Mouse (Mus musculus) liver, embryonic 13.5 days (tissue): Measurements from ENCODE around the gene Chrm3. TPM values are rescaled to one million over a fixed set of nuclear protein-coding genes. Genes with fewer than 3 reads are reported as not detected.

Source experiments
- ATAC-seq: fragments of 200-750 bp; cut with Nextera tagmentation; 2 replicates; pipeline ENCODE4 v1.8.0; 2017; ENCODE audit warnings: low read depth, mild to moderate bottlenecking, moderate number of reproducible peaks, moderate library complexity
- DNase-seq: peaks from one replicate; pipeline ENCODE4 v3.0.0; 2022
- H3K27ac ChIP-seq: fragments of 300-500 bp; sonication (generic); 2 replicates; pipeline ENCODE4 v1.5.1; 2015; ENCODE audit warnings: moderate library complexity, mild to moderate bottlenecking, inconsistent platforms
- H3K27me3 ChIP-seq: fragments of 300-500 bp; sonication (generic); 2 replicates; pipeline ENCODE4 v1.6.1; 2015; ENCODE audit warnings: mild to moderate bottlenecking, inconsistent platforms
- H3K36me3 ChIP-seq: fragments of 300-500 bp; sonication (generic); 2 replicates; pipeline ENCODE4 v1.6.1; 2015; ENCODE audit warnings: mild to moderate bottlenecking, inconsistent platforms
- H3K4me1 ChIP-seq: fragments of 300-500 bp; sonication (generic); replicated peaks from 2 replicates; pipeline ENCODE4 v1.6.1; 2015; ENCODE audit warnings: inconsistent platforms
- H3K4me2 ChIP-seq: fragments of 300-500 bp; sonication (generic); 2 replicates; pipeline ENCODE4 v1.6.1; 2015; ENCODE audit warnings: inconsistent platforms, mild to moderate bottlenecking, moderate library complexity
- H3K4me3 ChIP-seq: fragments of 300-500 bp; sonication (generic); replicated peaks from 2 replicates; pipeline ENCODE4 v1.5.1; 2015; ENCODE audit warnings: mild to moderate bottlenecking, inconsistent platforms
- H3K9ac ChIP-seq: fragments of 300-500 bp; sonication (generic); 2 replicates; pipeline ENCODE4 v1.6.1; 2015; ENCODE audit warnings: mild to moderate bottlenecking, inconsistent platforms
- H3K9me3 ChIP-seq: fragments of 300-500 bp; sonication (generic); replicated peaks from 2 replicates; pipeline ENCODE4 v1.6.1; 2016; ENCODE audit warnings: inconsistent platforms
- WGBS: fragments of 180-500 bp; shearing (Covaris S2); methylation state at CpG from one replicate; pipeline ENCODE4 v1.1.7; 2015; ENCODE audit not compliant: insufficient replicate concordance; 5-methylcytosine and 5-hydroxymethylcytosine counted together
- polyA plus RNA-seq: library from polyadenylated mRNA; unstranded; fragments of >200 nt; fragmentation: Nextera tagmentation; extraction: Ambion mirVana; gene quantifications from 2 replicates; pipeline ENCODE4 v1.2.1, GENCODE M21; 2015

Chrm3 gene
- polyA plus RNA-seq, 1 experiment from 2014 or later, result 0.08 TPM

DNA sequence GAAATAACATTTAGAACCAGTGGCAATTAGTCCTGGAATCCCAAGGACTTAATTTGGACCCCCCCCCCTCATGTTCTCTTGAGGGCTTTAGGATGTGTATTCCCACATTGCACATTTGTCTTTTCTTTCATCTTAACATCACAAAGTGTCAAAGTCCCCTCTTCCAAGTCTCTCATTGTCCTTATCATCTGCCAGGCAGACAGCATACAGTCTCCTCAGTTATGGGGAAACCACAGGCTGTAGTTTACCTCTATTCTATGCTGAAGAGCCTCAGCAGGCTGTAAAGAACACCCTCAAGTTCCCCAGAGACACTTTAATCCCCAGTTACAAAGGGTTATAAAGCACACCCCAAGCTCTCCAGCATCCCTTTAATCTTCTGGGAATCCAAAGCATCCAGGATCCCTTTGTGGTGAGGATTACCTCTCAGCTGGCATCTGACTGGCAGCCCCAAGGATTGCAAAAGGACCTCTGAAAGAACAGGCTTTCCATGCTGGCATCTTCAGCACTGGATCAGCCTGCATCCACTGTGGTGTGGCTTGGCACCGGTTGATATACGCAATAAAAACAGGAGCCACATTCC, 386.8 kb downstream of the Chrm3 start:
- 67% methylated on average over 2 of the region's 2 CpGs for WGBS
- H3K27ac ChIP-seq, result no peak overlapping the region
- H3K36me3 ChIP-seq, result no peaks in the 10 kb centered on the region
- H3K4me2 ChIP-seq, result no peak overlapping the region
- DNase-seq (no peak), ATAC-seq (no peak)
- no peak overlapping the region for H3K9ac ChIP-seq
- no peaks in the 10 kb centered on the region for H3K27me3 ChIP-seq
- H3K4me1 ChIP-seq, result no peaks in the 10 kb centered on the region
- no peak overlapping the region for H3K4me3 ChIP-seq
- H3K9me3 ChIP-seq, result no peaks in the 10 kb centered on the region

DNA sequence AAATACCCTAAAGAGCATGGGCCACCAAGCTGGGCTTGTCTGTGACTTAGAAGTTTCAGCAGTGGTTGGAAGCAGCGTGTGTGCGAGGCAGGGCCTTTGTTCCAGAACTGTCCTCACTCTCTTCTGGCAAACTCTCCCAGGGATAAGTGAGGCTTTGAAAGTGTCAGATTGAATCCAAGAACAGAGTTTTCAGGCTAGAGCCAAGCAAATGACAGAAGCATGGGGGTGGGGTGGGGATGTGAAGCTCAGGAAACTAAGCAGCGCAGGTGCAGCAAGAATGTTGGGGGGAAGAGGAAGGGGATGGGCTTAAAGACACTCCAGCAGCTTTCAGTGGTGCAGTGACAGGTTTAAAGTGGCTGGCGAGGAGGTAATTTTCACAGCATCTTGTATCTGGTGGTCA, 388.8 kb downstream of the Chrm3 start:
- Histone ChIP-seq H3K4me2 (no peak overlapping the region), H3K4me3 (no peak overlapping the region), H3K36me3 (no peaks in the 10 kb centered on the region), H3K4me1 (no peaks in the 10 kb centered on the region), H3K9me3 (no peaks in the 10 kb centered on the region), H3K27me3 (no peaks in the 10 kb centered on the region), H3K9ac (no peak overlapping the region), H3K27ac (no peak overlapping the region)
- no peak for DNase-seq
- no peak for ATAC-seq
- WGBS, result 66% methylated on average over 4 of the region's 4 CpGs

DNA sequence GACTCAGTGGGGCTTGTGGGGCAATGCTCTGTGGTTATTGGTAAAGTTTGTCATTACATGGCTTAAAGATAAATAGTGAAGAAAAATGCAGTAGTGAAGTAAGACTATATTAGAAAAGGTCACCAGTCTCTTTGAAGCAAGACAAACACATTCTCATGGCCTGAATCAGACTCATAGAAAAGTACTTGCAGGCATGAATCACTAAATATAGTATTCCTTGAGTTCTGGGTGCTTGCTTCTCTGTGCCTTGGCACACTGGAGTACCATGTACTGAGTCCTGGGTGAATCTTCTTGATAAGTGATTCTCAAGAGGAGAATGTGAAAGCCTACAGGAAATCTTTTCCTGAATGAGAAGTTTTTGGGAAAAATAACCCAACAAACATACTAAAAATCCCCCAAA, 408.0 kb downstream of the Chrm3 start:
- ATAC-seq (no peak), DNase-seq (no peak)
- H3K36me3 ChIP-seq, result no peaks in the 10 kb centered on the region
- H3K27me3 ChIP-seq, result no peaks in the 10 kb centered on the region
- H3K9me3 ChIP-seq, result no peaks in the 10 kb centered on the region
- no peak overlapping the region for H3K4me3 ChIP-seq
- H3K4me2 ChIP-seq, result no peak overlapping the region
- no peak overlapping the region for H3K9ac ChIP-seq
- H3K27ac ChIP-seq, result no peak overlapping the region
- H3K4me1 ChIP-seq, result no peaks in the 10 kb centered on the region

DNA sequence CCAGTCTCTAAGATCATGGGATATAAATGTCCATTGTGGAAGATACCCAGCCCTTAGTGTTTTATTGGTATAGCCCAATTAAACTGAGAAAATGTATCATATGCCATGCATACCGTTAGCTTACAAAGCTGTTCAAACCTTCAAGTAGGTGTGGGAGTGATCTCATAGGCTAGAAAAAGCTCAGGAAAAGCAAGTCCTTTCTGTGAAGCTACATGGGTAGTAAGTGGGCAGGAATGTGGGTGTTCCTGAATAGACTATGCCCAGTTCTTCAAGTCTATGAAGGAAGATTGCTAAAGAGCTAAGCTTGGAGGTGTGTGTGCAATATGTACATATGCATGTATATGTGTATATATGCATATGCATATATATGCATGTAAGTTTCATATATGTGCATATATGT, 409.3 kb downstream of the Chrm3 start:
- Histone ChIP-seq H3K9ac (no peak overlapping the region), H3K4me2 (no peak overlapping the region), H3K36me3 (no peaks in the 10 kb centered on the region), H3K4me1 (no peaks in the 10 kb centered on the region), H3K27me3 (no peaks in the 10 kb centered on the region), H3K4me3 (no peak overlapping the region), H3K27ac (no peak overlapping the region), H3K9me3 (no peaks in the 10 kb centered on the region)
- 65% methylated on average over 1 of the region's 1 CpGs for WGBS
- ATAC-seq, result no peak
- DNase-seq, result no peak

DNA sequence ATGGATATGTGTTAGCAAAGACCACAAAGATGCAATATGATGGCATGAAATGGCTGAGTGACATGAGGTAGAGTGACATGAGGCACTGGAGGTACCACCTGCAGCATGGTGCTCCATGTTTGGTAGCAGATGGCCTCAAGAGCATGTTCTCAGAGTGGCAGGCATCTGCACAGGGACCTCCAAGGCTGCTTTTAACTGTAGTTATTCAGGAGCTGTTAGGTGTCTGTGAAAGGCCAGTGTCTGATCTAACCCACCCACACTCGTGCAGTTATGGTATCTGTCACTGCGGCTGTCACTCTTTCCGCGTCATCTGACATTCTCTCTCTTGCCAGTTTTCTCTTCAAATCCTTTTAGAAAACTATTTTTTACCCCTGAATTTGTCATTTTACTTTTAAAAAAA, 411.6 kb downstream of the Chrm3 start:
- Histone ChIP-seq H3K4me3 (no peak overlapping the region), H3K27ac (no peak overlapping the region), H3K9me3 (no peaks in the 10 kb centered on the region), H3K4me1 (no peaks in the 10 kb centered on the region), H3K36me3 (no peaks in the 10 kb centered on the region), H3K4me2 (no peak overlapping the region), H3K9ac (no peak overlapping the region), H3K27me3 (no peaks in the 10 kb centered on the region)
- no peak for DNase-seq
- WGBS, result 78% methylated on average over 4 of the region's 4 CpGs
- no peak for ATAC-seq

DNA sequence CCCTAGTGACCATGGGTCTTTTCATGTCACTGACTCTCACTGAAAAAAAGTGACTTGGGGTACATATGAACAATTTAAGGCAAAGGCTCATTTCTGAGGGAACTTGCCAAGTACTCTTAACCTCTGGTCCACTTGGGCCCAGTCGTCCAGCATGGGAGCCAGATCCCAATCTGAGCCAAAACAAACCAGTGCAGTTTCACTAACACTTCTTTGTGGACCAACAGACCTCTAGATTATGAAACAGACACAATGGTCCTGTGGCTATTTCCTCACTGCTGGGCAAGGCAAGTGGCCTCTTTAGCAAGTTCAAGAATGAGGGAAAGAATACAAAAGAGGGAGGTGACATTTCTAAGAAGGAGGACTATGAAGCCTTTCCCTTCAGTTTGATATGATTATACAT, 420.5 kb downstream of the Chrm3 start:
- H3K9ac ChIP-seq, result no peak overlapping the region
- ATAC-seq (no peak), DNase-seq (no peak)
- WGBS, result 32% methylated on average over 1 of the region's 1 CpGs
- H3K4me3 ChIP-seq, result no peak overlapping the region
- H3K27me3 ChIP-seq, result no peaks in the 10 kb centered on the region
- no peak overlapping the region for H3K4me2 ChIP-seq
- no peaks in the 10 kb centered on the region for H3K4me1 ChIP-seq
- no peak overlapping the region for H3K27ac ChIP-seq
- no peaks in the 10 kb centered on the region for H3K9me3 ChIP-seq
- H3K36me3 ChIP-seq, result no peaks in the 10 kb centered on the region

DNA sequence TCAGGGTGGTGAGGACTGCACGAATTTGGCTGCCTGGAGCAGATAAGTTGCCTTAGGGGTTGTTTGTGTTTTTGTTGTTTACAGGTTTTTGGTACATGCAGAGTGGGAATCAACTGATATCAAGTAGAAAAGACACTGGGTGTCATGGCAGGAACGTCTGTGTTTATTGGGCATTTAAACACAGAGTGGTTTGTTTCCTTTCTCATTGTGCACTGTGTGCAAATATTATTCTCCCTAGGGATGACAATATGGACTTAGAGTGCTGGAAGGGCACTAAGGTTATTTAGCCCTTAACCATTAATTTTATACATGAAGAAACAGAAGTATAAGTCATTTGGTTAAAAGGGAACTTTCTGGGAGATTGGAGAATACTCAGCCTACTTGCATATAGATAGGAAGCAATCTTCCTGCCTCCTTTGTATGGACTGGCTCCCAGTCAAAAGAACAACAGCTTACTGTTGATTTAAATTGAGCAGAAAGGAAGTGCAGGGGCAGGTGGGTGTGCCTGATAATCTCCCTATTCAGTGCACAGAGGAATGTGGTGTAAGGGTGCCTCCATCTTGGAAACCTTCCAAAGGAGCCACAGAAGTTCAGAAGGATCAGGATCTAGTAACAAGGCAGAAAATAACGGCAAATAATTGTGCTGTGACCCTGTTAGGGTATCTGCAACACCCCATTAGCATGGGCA, 421.7 kb downstream of the Chrm3 start:
- no peaks in the 10 kb centered on the region for H3K4me1 ChIP-seq
- no peaks in the 10 kb centered on the region for H3K27me3 ChIP-seq
- no peak overlapping the region for H3K4me3 ChIP-seq
- H3K27ac ChIP-seq, result no peak overlapping the region
- H3K36me3 ChIP-seq, result no peaks in the 10 kb centered on the region
- no peak overlapping the region for H3K4me2 ChIP-seq
- WGBS, result 30% methylated on average over 3 of the region's 3 CpGs
- DNase-seq (no peak), ATAC-seq (no peak)
- no peak overlapping the region for H3K9ac ChIP-seq
- no peaks in the 10 kb centered on the region for H3K9me3 ChIP-seq

DNA sequence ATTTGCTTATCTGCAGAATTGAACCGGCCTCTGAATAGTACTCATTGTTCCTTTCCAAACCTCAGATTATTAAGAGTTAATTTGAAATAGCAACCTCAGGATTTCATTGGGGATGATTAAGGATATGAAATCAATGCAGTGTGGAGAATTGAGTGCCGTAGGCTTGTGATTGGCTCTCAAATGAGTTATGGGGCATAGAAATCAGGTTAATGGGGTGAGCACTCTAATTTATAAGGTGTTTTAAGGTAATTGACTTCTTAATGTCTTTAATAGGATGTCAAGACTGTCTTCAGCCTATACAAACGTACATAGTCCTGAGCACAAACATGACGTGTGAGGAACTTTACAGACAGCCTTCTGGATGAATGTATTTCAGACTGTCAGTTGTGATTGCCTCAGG, 427.9 kb downstream of the Chrm3 start:
- Histone ChIP-seq H3K27me3 (no peaks in the 10 kb centered on the region), H3K9ac (no peak overlapping the region), H3K4me2 (no peak overlapping the region), H3K36me3 (no peaks in the 10 kb centered on the region), H3K4me3 (no peak overlapping the region), H3K4me1 (no peaks in the 10 kb centered on the region), H3K27ac (no peak overlapping the region), H3K9me3 (no peaks in the 10 kb centered on the region)
- no peak for ATAC-seq
- WGBS, result 57% methylated on average over 4 of the region's 4 CpGs
- no peak for DNase-seq

DNA sequence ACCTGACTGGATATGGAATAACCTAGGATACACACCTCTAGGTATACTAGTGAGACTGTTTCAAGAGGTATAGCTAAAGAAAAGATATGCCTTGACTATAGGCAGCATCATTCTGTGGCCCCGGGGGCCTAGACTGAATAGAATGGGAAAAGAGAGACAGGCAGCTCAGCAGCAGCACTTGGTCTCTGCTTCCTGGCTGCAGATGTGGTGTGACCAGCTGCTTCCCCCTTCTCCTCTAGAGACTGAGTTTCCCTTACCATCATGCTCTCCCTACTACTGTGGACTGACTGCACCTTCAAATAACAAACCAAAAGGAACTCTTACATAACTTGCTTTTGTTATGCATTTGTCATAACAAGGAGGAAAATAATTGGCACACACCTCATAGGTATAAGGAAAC, 430.0 kb downstream of the Chrm3 start:
- Histone ChIP-seq H3K27ac (no peak overlapping the region), H3K9ac (no peak overlapping the region), H3K9me3 (no peaks in the 10 kb centered on the region), H3K36me3 (no peaks in the 10 kb centered on the region), H3K4me2 (no peak overlapping the region), H3K4me1 (no peaks in the 10 kb centered on the region), H3K4me3 (no peak overlapping the region), H3K27me3 (no peaks in the 10 kb centered on the region)
- DNase-seq, result no peak
- WGBS, result 42% methylated on average over 1 of the region's 1 CpGs
- no peak for ATAC-seq

DNA sequence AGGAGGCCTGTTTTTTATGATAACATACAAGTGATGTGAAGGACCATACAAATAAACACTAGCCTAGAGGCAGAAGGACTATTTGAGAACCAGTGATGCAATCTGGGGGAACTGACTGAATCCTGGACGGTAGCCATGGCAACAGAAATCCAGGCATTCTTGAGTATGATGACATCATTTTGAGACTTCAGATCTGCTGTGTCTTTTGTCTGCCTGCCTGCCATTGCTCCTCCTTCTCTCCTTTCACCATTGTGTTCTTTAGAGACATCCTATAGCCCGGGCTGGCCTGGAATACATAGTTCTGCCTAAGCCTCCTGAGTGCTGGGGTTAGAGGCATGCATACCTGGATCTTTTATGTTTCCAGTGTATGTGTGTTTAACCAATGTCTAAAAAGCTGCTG, 430.7 kb downstream of the Chrm3 start:
- 52% methylated on average over 2 of the region's 2 CpGs for WGBS
- H3K4me3 ChIP-seq, result no peak overlapping the region
- no peaks in the 10 kb centered on the region for H3K27me3 ChIP-seq
- no peak overlapping the region for H3K27ac ChIP-seq
- DNase-seq (no peak), ATAC-seq (no peak)
- H3K4me1 ChIP-seq, result no peaks in the 10 kb centered on the region
- no peak overlapping the region for H3K4me2 ChIP-seq
- no peak overlapping the region for H3K9ac ChIP-seq
- H3K36me3 ChIP-seq, result no peaks in the 10 kb centered on the region
- H3K9me3 ChIP-seq, result no peaks in the 10 kb centered on the region

DNA sequence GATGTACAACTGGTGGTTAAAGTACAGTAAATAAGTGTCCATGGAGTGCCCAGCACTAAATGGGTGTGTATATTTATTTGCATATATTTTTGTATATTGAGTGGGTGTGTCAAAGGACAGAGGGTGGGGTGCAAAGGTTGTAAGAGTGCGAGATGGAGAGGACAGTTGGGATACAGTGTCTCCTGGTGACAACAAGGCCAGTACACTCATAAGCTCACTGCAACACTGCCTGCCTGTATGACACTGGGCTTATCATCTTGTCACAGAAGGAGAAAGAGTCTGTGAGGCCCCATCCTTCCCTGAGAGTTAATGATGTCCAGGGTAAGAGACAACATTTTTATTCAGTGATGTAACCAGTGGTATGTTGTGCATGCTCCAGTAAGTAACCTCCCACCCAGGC, 439.5 kb downstream of the Chrm3 start:
- DNase-seq (no peak), ATAC-seq (0 out of 2 replicates have a peak, but pooled peaks have one; percentile 18)
- Histone ChIP-seq H3K4me1 (no peaks in the 10 kb centered on the region), H3K36me3 (no peaks in the 10 kb centered on the region), H3K27me3 (no peaks in the 10 kb centered on the region), H3K9ac (no peak overlapping the region), H3K9me3 (no peaks in the 10 kb centered on the region), H3K4me3 (no peak overlapping the region), H3K4me2 (no peak overlapping the region), H3K27ac (no peak overlapping the region)
- 35% methylated on average over 1 of the region's 1 CpGs for WGBS

DNA sequence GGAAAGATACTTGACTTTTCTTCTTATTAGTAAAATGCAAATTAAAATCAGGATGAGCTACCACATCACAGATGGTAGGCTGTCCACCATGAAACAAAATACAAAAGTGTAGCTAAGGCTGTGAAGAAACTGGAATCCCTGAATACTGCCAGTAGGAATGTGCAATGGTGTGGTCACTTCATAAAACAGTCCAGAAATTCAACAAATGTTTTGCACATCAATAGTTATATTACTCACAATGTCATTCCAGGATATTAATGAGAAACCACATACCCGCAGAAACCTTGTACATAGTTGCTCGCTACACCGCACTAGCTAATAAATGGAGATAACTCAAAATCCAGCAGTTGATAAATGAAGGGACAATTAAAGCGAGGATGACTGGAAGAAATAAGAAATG, 447.9 kb downstream of the Chrm3 start:
- WGBS, result 71% methylated on average over 4 of the region's 4 CpGs
- no peaks in the 10 kb centered on the region for H3K36me3 ChIP-seq
- H3K9me3 ChIP-seq, result no peaks in the 10 kb centered on the region
- H3K4me2 ChIP-seq, result no peak overlapping the region
- H3K27me3 ChIP-seq, result no peaks in the 10 kb centered on the region
- H3K4me3 ChIP-seq, result no peak overlapping the region
- H3K27ac ChIP-seq, result no peak overlapping the region
- ATAC-seq (no peak), DNase-seq (no peak)
- H3K9ac ChIP-seq, result no peak overlapping the region
- no peaks in the 10 kb centered on the region for H3K4me1 ChIP-seq
